Mouse (Mus musculus): Measurements from ENCODE around the gene Soat2. TPM values are rescaled to one million over a fixed set of nuclear protein-coding genes. Genes with fewer than 3 reads are reported as not detected.

The Soat2 gene
- polyA plus RNA-seq, 1 experiment from 2014 or later, result 33.1 TPM

GRCm38 (mm10) chr15:102208092-102208561 is 57.8 kb downstream of the Soat2 start:
- Histone ChIP-seq H3K4me1 (replicated peaks) (peaks cover 27% of the 10 kb centered on the region), H3K9me3 (replicated peaks) (no peaks in the 10 kb centered on the region), H3K4me3 (replicated peaks) (no peak overlapping the region), H3K27me3 (no peaks in the 10 kb centered on the region), H3K9ac (no peak overlapping the region), H3K4me2 (no peak overlapping the region), H3K36me3 (replicated peaks) (peaks cover 82% of the 10 kb centered on the region), H3K27ac (replicated peaks) (no peak overlapping the region)
- WGBS (ENCODE audit: insufficient replicate concordance), result 48% methylated on average over 9 of the region's 9 CpGs
- ATAC-seq (ENCODE audit: insufficient read depth), result no peak

DNA sequence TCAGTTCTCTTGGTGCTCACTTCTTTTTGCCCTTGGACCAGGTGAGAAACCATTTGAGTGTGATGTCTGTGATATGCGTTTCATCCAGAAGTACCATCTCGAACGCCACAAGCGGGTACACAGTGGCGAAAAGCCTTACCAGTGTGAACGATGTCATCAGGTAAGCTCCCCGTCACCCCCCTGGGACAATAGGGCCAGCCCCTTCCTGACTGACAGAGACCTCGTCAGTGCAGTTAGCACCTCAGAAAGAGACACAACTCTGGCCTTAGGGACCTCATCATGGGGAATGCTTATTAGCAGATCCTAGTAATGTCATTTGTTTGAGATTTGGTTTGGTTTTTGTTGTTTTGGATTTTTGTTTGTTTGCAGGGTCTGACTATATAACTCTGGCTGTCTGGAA is 58.8 kb downstream of the Soat2 start:
- WGBS (ENCODE audit: insufficient replicate concordance), result 87% methylated on average over 8 of the region's 8 CpGs
- Histone ChIP-seq H3K27ac (replicated peaks) (no peak overlapping the region), H3K9ac (no peak overlapping the region), H3K27me3 (no peaks in the 10 kb centered on the region), H3K36me3 (replicated peaks) (peaks cover 92% of the 10 kb centered on the region), H3K4me3 (replicated peaks) (no peak overlapping the region), H3K9me3 (replicated peaks) (no peaks in the 10 kb centered on the region), H3K4me2 (no peak overlapping the region), H3K4me1 (replicated peaks) (peaks cover 26% of the 10 kb centered on the region)
- ATAC-seq (ENCODE audit: insufficient read depth), result no peak

- Histone ChIP-seq H3K27me3 (no peaks in the 10 kb centered on the region), H3K9me3 (replicated peaks) (no peaks in the 10 kb centered on the region), H3K27ac (replicated peaks) (no peak overlapping the region), H3K4me1 (replicated peaks) (peaks cover 9% of the 10 kb centered on the region), H3K36me3 (replicated peaks) (peaks cover 88% of the 10 kb centered on the region), H3K4me2 (no peak overlapping the region), H3K9ac (no peak overlapping the region), H3K4me3 (replicated peaks) (no peak overlapping the region)
- WGBS (ENCODE audit: insufficient replicate concordance), result 87% methylated on average over 4 of the region's 4 CpGs
- ATAC-seq (ENCODE audit: insufficient read depth), result no peak
These were observed 60.5 kb downstream of the Soat2 start for GRCm38 (mm10) chr15:102210816-102211215.

GRCm38 (mm10) chr15:102211895-102212294 is 61.6 kb downstream of the Soat2 start:
- WGBS (ENCODE audit: insufficient replicate concordance), result 78% methylated on average over 6 of the region's 6 CpGs
- Histone ChIP-seq H3K9me3 (replicated peaks) (no peaks in the 10 kb centered on the region), H3K4me1 (replicated peaks) (peaks cover 6% of the 10 kb centered on the region; the same call in 1 of the 2 replicates), H3K36me3 (replicated peaks) (peaks cover 81% of the 10 kb centered on the region), H3K4me3 (replicated peaks) (no peak overlapping the region), H3K9ac (no peak overlapping the region), H3K27me3 (no peaks in the 10 kb centered on the region), H3K4me2 (no peak overlapping the region), H3K27ac (replicated peaks) (no peak overlapping the region)
- no peak for ATAC-seq (ENCODE audit: insufficient read depth)

Other genes with a start within 250 kb of the Soat2 start
- gene Krt4, start 225.8 kb upstream of the Soat2 start, polyA plus RNA-seq (2015; fragmentation: Nextera tagmentation; extraction: Ambion mirVana), result 0.22 and 0.29 TPM in 2 replicates
- not detected in 2 replicates for gene Krt79, start 210.2 kb upstream of the Soat2 start, polyA plus RNA-seq (2015; fragmentation: Nextera tagmentation; extraction: Ambion mirVana)
- gene Krt78, start 196.2 kb upstream of the Soat2 start, polyA plus RNA-seq (2015; fragmentation: Nextera tagmentation; extraction: Ambion mirVana), result 0.06 TPM in 1 of 2 replicates, not detected in the other
- gene Krt8, start 146.0 kb upstream of the Soat2 start, polyA plus RNA-seq (2015; fragmentation: Nextera tagmentation; extraction: Ambion mirVana), result 114 and 118 TPM in 2 replicates
- gene Krt18, start 122.3 kb upstream of the Soat2 start, polyA plus RNA-seq (2015; fragmentation: Nextera tagmentation; extraction: Ambion mirVana), result 107 and 121 TPM in 2 replicates
- 43.5 and 48.3 TPM in 2 replicates for gene Eif4b, start 76.8 kb upstream of the Soat2 start, polyA plus RNA-seq (2015; fragmentation: Nextera tagmentation; extraction: Ambion mirVana)
- 4.7 and 5.4 TPM in 2 replicates for gene Tns2, start 50.1 kb upstream of the Soat2 start, polyA plus RNA-seq (2015; fragmentation: Nextera tagmentation; extraction: Ambion mirVana)
- gene Spryd3, start 14.3 kb upstream of the Soat2 start, polyA plus RNA-seq (2015; fragmentation: Nextera tagmentation; extraction: Ambion mirVana), result 12.9 and 14.6 TPM in 2 replicates
- 1.8 and 1.9 TPM in 2 replicates for gene Igfbp6, start 6.2 kb upstream of the Soat2 start, polyA plus RNA-seq (2015; fragmentation: Nextera tagmentation; extraction: Ambion mirVana)
- 15.3 and 18.9 TPM in 2 replicates for gene Zfp740, start 52.7 kb downstream of the Soat2 start, polyA plus RNA-seq (2015; fragmentation: Nextera tagmentation; extraction: Ambion mirVana)
- gene Csad, start 54.2 kb downstream of the Soat2 start, polyA plus RNA-seq (2015; fragmentation: Nextera tagmentation; extraction: Ambion mirVana), result 40.5 and 56.5 TPM in 2 replicates
- 6.4 and 6.6 TPM in 2 replicates for gene Itgb7, start 81.4 kb downstream of the Soat2 start, polyA plus RNA-seq (2015; fragmentation: Nextera tagmentation; extraction: Ambion mirVana)
- gene Rarg, start 107.0 kb downstream of the Soat2 start, polyA plus RNA-seq (2015; fragmentation: Nextera tagmentation; extraction: Ambion mirVana), result 2.8 and 3.0 TPM in 2 replicates
- not detected in 2 replicates for gene Gm9918, start 120.0 kb downstream of the Soat2 start, polyA plus RNA-seq (2015; fragmentation: Nextera tagmentation; extraction: Ambion mirVana)
- 24.9 and 25.6 TPM in 2 replicates for gene Mfsd5, start 128.9 kb downstream of the Soat2 start, polyA plus RNA-seq (2015; fragmentation: Nextera tagmentation; extraction: Ambion mirVana)
- 23.0 and 24.6 TPM in 2 replicates for gene Espl1, start 145.7 kb downstream of the Soat2 start, polyA plus RNA-seq (2015; fragmentation: Nextera tagmentation; extraction: Ambion mirVana)
- 104 and 114 TPM in 2 replicates for gene Pfdn5, start 175.6 kb downstream of the Soat2 start, polyA plus RNA-seq (2015; fragmentation: Nextera tagmentation; extraction: Ambion mirVana)
- 38.1 and 40.1 TPM in 2 replicates for gene Myg1, start 181.2 kb downstream of the Soat2 start, polyA plus RNA-seq (2015; fragmentation: Nextera tagmentation; extraction: Ambion mirVana)
- 41.7 and 48.3 TPM in 2 replicates for gene Aaas, start 200.2 kb downstream of the Soat2 start, polyA plus RNA-seq (2015; fragmentation: Nextera tagmentation; extraction: Ambion mirVana)
- not detected in 2 replicates for gene Sp7, start 216.7 kb downstream of the Soat2 start, polyA plus RNA-seq (2015; fragmentation: Nextera tagmentation; extraction: Ambion mirVana)

Data from liver, embryonic 15.5 days (tissue).